Mouse (Mus musculus): ENCODE results near the gene Kcnk5. TPM values are rescaled to one million over a fixed set of nuclear protein-coding genes. Genes with fewer than 3 reads are reported as not detected.

Gene Kcnk5
- polyA plus RNA-seq (2012; rRNA removed): 32.0 and 34.2 TPM in 2 replicates

DNA sequence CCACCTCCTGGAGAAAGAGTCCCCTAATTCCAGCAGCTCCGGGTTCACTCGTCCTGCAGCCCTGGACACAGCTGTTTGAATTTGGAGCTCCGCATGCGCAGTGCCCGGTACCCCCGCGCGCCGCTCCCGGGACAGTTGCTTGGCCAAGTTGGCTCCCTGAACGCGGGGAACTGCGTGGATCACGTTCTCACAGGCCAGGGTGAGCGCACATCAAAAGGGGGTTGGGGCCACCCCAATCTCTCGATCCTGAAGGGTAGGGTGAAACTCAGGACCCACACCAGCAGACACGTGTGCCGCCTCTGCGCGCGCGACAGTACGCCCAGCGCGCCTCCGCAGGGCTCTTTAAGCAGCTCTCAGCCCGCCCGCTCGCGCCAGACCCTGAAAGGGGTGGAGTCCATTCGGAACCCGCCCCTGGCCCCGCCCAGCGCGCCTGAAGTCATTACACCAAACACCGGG is at the start of gene Kcnk5:
Kcnk5 (minus strand) TSS at position 344 of the 456 bp plus-strand sequence.
- Histone ChIP-seq H3K27ac (ENCODE audit: insufficient read depth, low read depth, low read length) (peak within 1 kb of the TSS; percentile 82), H3K36me3 (ENCODE audit: control insufficient read depth, insufficient read depth, low read length) (peaks cover 8% of the 10 kb centered on the region), H3K4me1 (ENCODE audit: control insufficient read depth, insufficient read depth, low read length) (peaks cover 6% of the 10 kb centered on the region; the same call in 1 of the 2 replicates), H3K4me3 (ENCODE audit: insufficient read depth, low read depth, low read length) (peak within 1 kb of the TSS; percentile 78), H3K27me3 (replicated peaks; ENCODE audit: control insufficient read depth, insufficient read depth, low read length) (no peaks in the 10 kb centered on the region)
- TF ChIP-seq POLR2A (IDR thresholded peaks at IDR 0.05; ENCODE audit: low read depth, low read length): peak; percentile 95
- TF ChIP-seq CTCF (conservative IDR thresholded peaks at IDR 0.05; ENCODE audit: insufficient read depth, insufficient read length, low read depth, low read length): no peak
- peak; percentile 96 for DNase-seq
- WGBS: 1% methylated on average over 36 of the region's 36 CpGs

DNA sequence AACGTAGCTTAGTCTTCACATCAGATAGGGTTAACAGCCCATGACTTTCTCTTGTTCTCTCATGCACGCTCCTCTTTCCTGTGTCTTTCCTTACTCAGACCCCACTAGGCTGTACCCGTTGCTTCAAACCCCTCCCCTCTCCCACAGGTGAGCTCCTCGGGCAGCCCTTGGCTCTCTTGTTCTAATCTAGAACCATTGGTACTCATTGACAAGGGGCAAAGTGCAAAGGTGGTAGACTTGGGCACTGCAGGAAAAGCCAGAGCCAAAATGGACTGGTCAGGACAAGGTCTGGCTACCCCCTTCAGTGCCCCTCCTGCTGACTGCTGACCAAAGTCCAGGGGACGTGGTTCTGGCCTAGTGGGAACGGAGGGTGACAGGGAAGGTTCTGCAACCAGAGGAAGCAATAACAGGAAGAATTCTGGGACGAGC is 48.5 kb upstream of the Kcnk5 start:
- peak overlapping the region; percentile 95 for H3K27ac ChIP-seq (ENCODE audit: insufficient read depth, low read depth, low read length)

DNA sequence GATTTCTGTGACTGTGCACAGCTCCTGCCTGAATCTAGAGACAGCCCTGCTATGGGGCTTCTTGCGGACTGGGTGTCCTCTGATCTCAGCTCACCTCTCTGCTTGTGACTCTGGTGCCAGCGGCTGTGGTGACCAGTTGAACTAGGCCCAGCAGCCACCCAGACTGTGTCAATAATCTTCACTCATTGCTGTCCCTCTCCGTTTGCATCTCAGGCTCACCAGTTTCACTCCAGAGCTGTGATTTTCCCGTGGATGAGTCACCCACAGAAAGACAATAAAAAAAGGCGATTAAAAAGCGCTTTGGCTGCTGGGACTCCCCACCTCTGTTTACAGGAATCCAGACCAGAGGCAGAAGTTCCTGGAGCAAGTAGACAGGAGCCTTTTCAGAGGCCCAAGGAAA is 47.8 kb upstream of the Kcnk5 start:
- no peak for DNase-seq
- peaks cover 59% of the 10 kb centered on the region for H3K4me1 ChIP-seq (ENCODE audit: control insufficient read depth, insufficient read depth, low read length)
- peak overlapping the region; percentile 85 for H3K27ac ChIP-seq (ENCODE audit: insufficient read depth, low read depth, low read length)
- H3K4me3 ChIP-seq (ENCODE audit: insufficient read depth, low read depth, low read length): no peak overlapping the region
- no peaks in the 10 kb centered on the region for H3K36me3 ChIP-seq (ENCODE audit: control insufficient read depth, insufficient read depth, low read length)
- H3K27me3 ChIP-seq (replicated peaks; ENCODE audit: control insufficient read depth, insufficient read depth, low read length): no peaks in the 10 kb centered on the region
- TF ChIP-seq POLR2A (IDR thresholded peaks at IDR 0.05; ENCODE audit: low read depth, low read length): no peak
- no peak for TF ChIP-seq CTCF (conservative IDR thresholded peaks at IDR 0.05; ENCODE audit: insufficient read depth, insufficient read length, low read depth, low read length)
- WGBS: 42% methylated on average over 6 of the region's 6 CpGs

More for the DNA sequence above, 48.5 kb upstream of the Kcnk5 start:
- no peaks in the 10 kb centered on the region for H3K36me3 ChIP-seq (ENCODE audit: control insufficient read depth, insufficient read depth, low read length)
- 40% methylated on average over 7 of the region's 7 CpGs for WGBS
- DNase-seq: peak; percentile 96
- no peaks in the 10 kb centered on the region for H3K27me3 ChIP-seq (replicated peaks; ENCODE audit: control insufficient read depth, insufficient read depth, low read length)
- no peak overlapping the region for H3K4me3 ChIP-seq (ENCODE audit: insufficient read depth, low read depth, low read length)
- H3K4me1 ChIP-seq (ENCODE audit: control insufficient read depth, insufficient read depth, low read length): peaks cover 55% of the 10 kb centered on the region
- no peak for TF ChIP-seq POLR2A (IDR thresholded peaks at IDR 0.05; ENCODE audit: low read depth, low read length)
- no peak for TF ChIP-seq CTCF (conservative IDR thresholded peaks at IDR 0.05; ENCODE audit: insufficient read depth, insufficient read length, low read depth, low read length)

DNA sequence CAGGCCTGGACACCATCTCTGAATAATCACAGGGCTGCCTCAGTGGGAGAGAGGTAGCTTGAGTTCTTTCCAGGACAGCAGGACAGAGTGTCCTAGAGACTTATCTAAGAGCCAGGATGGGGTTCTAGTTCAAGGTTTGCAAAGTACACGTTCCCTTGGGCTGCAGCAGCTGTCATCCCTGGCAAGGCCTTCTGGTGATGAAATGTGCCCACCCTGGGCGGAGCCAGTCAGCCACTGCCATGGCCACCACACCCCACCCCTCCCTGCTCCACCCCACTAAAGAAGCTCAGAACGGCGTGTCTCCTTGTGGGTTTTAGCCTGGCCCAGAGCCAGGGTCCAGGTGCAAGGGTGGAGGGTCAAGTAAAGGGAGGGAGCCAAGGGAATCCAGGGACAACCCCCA is 46.7 kb upstream of the Kcnk5 start:
- Histone ChIP-seq H3K4me1 (ENCODE audit: control insufficient read depth, insufficient read depth, low read length) (peaks cover 63% of the 10 kb centered on the region), H3K27me3 (replicated peaks; ENCODE audit: control insufficient read depth, insufficient read depth, low read length) (no peaks in the 10 kb centered on the region), H3K27ac (ENCODE audit: insufficient read depth, low read depth, low read length) (peak overlapping the region; percentile 95), H3K36me3 (ENCODE audit: control insufficient read depth, insufficient read depth, low read length) (no peaks in the 10 kb centered on the region), H3K4me3 (ENCODE audit: insufficient read depth, low read depth, low read length) (no peak overlapping the region)
- WGBS: 51% methylated on average over 4 of the region's 4 CpGs
- peak; percentile 93 for DNase-seq
- TF ChIP-seq CTCF (conservative IDR thresholded peaks at IDR 0.05; ENCODE audit: insufficient read depth, insufficient read length, low read depth, low read length): no peak
- TF ChIP-seq POLR2A (IDR thresholded peaks at IDR 0.05; ENCODE audit: low read depth, low read length): no peak

DNA sequence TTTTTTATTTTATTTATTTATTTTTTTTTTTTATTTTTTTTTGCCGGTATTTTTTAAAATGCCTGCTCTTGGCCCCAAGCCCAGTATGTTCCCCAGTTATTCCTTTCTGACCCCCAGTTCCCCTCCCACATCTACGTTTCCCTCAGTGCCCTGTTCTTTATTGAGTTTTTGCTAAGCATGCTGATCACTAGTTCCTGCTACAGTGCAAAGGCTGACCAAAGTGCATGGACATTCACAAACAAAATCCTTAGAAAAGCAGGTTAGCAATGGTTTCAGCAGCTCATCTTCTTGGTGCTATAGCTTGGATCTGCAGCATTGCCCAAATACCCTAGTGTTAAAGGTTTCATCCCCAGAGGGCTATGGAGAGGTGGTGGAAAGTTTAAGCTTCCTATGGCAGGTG is 45.4 kb upstream of the Kcnk5 start:
- Histone ChIP-seq H3K4me3 (ENCODE audit: insufficient read depth, low read depth, low read length) (no peak overlapping the region), H3K4me1 (ENCODE audit: control insufficient read depth, insufficient read depth, low read length) (peaks cover 60% of the 10 kb centered on the region), H3K27me3 (replicated peaks; ENCODE audit: control insufficient read depth, insufficient read depth, low read length) (no peaks in the 10 kb centered on the region), H3K36me3 (ENCODE audit: control insufficient read depth, insufficient read depth, low read length) (no peaks in the 10 kb centered on the region), H3K27ac (ENCODE audit: insufficient read depth, low read depth, low read length) (peak overlapping the region; percentile 95)
- DNase-seq: peak; percentile 66
- no peak for TF ChIP-seq POLR2A (IDR thresholded peaks at IDR 0.05; ENCODE audit: low read depth, low read length)
- TF ChIP-seq CTCF (conservative IDR thresholded peaks at IDR 0.05; ENCODE audit: insufficient read depth, insufficient read length, low read depth, low read length): no peak
- 17% methylated on average over 2 of the region's 2 CpGs for WGBS

DNA sequence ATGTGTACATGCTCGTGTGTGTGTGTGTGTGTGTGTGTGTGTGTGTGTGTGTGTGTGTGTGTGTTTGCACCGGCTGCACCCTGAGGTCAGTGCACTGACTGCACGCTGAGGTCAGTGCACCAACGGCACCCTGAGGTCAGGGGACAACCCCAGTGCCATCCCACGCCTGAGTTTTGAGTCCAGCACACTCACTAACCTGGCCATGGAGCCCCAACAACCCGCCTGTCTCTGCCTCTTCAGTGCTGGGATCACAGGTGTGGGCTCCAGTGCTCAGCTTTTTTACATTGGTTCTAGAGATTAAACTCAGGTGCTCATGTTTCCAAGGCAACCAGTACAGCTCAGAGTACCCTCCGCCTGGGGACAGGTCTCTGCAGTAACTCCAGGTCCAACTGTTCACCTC is 44.9 kb upstream of the Kcnk5 start:
- no peak for TF ChIP-seq POLR2A (IDR thresholded peaks at IDR 0.05; ENCODE audit: low read depth, low read length)
- no peak for TF ChIP-seq CTCF (conservative IDR thresholded peaks at IDR 0.05; ENCODE audit: insufficient read depth, insufficient read length, low read depth, low read length)
- WGBS: 44% methylated on average over 7 of the region's 7 CpGs

DNA sequence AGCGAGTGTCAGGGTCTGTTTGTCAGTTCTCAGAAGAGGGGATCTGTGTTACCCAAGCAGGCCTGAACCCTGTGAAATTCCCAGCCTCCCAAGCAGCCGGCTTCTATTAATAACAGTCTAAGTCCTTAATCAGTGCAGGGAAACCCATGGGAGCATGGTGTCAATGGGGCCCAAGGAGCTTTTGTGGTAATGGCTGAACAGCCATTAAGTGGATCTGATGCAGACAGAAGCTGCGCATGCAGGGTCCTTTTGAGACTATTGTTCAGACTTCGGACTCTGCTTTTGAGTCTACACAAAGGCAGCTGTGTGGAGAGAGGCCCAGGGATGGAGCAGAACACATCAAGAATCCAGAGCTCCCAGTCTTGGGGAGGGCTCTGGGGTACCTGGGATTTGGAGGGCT is 43.9 kb upstream of the Kcnk5 start:
- Histone ChIP-seq H3K36me3 (ENCODE audit: control insufficient read depth, insufficient read depth, low read length) (no peaks in the 10 kb centered on the region), H3K4me3 (ENCODE audit: insufficient read depth, low read depth, low read length) (no peak overlapping the region), H3K27ac (ENCODE audit: insufficient read depth, low read depth, low read length) (peak overlapping the region; percentile 88), H3K4me1 (ENCODE audit: control insufficient read depth, insufficient read depth, low read length) (peaks cover 51% of the 10 kb centered on the region), H3K27me3 (replicated peaks; ENCODE audit: control insufficient read depth, insufficient read depth, low read length) (no peaks in the 10 kb centered on the region)
- no peak for DNase-seq
- WGBS: 80% methylated on average over 4 of the region's 4 CpGs
- TF ChIP-seq POLR2A (IDR thresholded peaks at IDR 0.05; ENCODE audit: low read depth, low read length): no peak
- no peak for TF ChIP-seq CTCF (conservative IDR thresholded peaks at IDR 0.05; ENCODE audit: insufficient read depth, insufficient read length, low read depth, low read length)

More for the DNA sequence above, 44.9 kb upstream of the Kcnk5 start:
- Histone ChIP-seq H3K27me3 (replicated peaks; ENCODE audit: control insufficient read depth, insufficient read depth, low read length) (no peaks in the 10 kb centered on the region), H3K27ac (ENCODE audit: insufficient read depth, low read depth, low read length) (peak overlapping the region; percentile 83), H3K4me1 (ENCODE audit: control insufficient read depth, insufficient read depth, low read length) (peaks cover 58% of the 10 kb centered on the region), H3K4me3 (ENCODE audit: insufficient read depth, low read depth, low read length) (no peak overlapping the region), H3K36me3 (ENCODE audit: control insufficient read depth, insufficient read depth, low read length) (no peaks in the 10 kb centered on the region)
- no peak for DNase-seq
